Mouse (Mus musculus): ENCODE results near the gene Spef2.

The Spef2 gene

GRCm38 (mm10) chr15:9535200-9535599, 213.5 kb downstream of the Spef2 start:
- DNase-seq (ENCODE audit: low spot score): peak; percentile 22

- DNase-seq (ENCODE audit: low spot score): peak; percentile 87
These were observed 215.2 kb downstream of the Spef2 start for GRCm38 (mm10) chr15:9533356-9533902.

GRCm38 (mm10) chr15:9530076-9530475, 218.6 kb downstream of the Spef2 start, which contains the start of gene Il7r:
Gene Il7r (minus strand): TSS chr15:9530176.
- DNase-seq (ENCODE audit: low spot score): no peak

- DNase-seq (ENCODE audit: low spot score): peak; percentile 83
These were observed 219.0 kb downstream of the Spef2 start for GRCm38 (mm10) chr15:9529646-9530045.

All from T-cell, adult 2 months (primary cell).